Mouse (Mus musculus): Measurements from ENCODE around the gene Ehd3. TPM values are rescaled to one million over a fixed set of nuclear protein-coding genes. Genes with fewer than 3 reads are reported as not detected.

Ehd3 gene
- polyA plus RNA-seq, 1 experiment from 2014 or later: 3.1 TPM

- no peak for ATAC-seq (replicated peaks; ENCODE audit: extremely low read depth, insufficient read depth, low FRiP score)
- Histone ChIP-seq H3K9me3 (replicated peaks; ENCODE audit: control insufficient read depth, low read length) (no peaks in the 10 kb centered on the region), H3K36me3 (ENCODE audit: control insufficient read depth, insufficient read depth) (no peaks in the 10 kb centered on the region), H3K27ac (ENCODE audit: low read length) (no peak overlapping the region), H3K27me3 (ENCODE audit: control insufficient read depth, insufficient read depth, low read length) (peaks cover 10% of the 10 kb centered on the region; the same call in 1 of the 2 replicates), H3K9ac (ENCODE audit: low read length) (no peak overlapping the region), H3K4me1 (ENCODE audit: control insufficient read depth, insufficient read depth, low read length) (peaks cover 7% of the 10 kb centered on the region; the same call in 1 of the 2 replicates), H3K4me3 (ENCODE audit: low read length) (no peak overlapping the region), H3K4me2 (ENCODE audit: low read depth, low read length) (no peak overlapping the region)
- 82% methylated on average over 5 of the region's 5 CpGs for WGBS
These were observed 3.3 kb downstream of the Ehd3 start for GRCm38 (mm10) chr17:73807211-73807610.

GRCm38 (mm10) chr17:73808431-73808830 is 4.5 kb downstream of the Ehd3 start:
- Histone ChIP-seq H3K27me3 (ENCODE audit: control insufficient read depth, insufficient read depth, low read length) (peaks cover 10% of the 10 kb centered on the region; the same call in 1 of the 2 replicates), H3K36me3 (ENCODE audit: control insufficient read depth, insufficient read depth) (no peaks in the 10 kb centered on the region), H3K4me1 (ENCODE audit: control insufficient read depth, insufficient read depth, low read length) (peaks cover 7% of the 10 kb centered on the region; the same call in 1 of the 2 replicates), H3K4me2 (ENCODE audit: low read depth, low read length) (no peak overlapping the region), H3K9ac (ENCODE audit: low read length) (no peak overlapping the region), H3K9me3 (replicated peaks; ENCODE audit: control insufficient read depth, low read length) (no peaks in the 10 kb centered on the region), H3K4me3 (ENCODE audit: low read length) (no peak overlapping the region), H3K27ac (ENCODE audit: low read length) (no peak overlapping the region)
- no peak for ATAC-seq (replicated peaks; ENCODE audit: extremely low read depth, insufficient read depth, low FRiP score)
- WGBS: 49% methylated on average over 6 of the region's 6 CpGs

GRCm38 (mm10) chr17:73810801-73811200 is 6.9 kb downstream of the Ehd3 start:
- H3K9ac ChIP-seq (ENCODE audit: low read length): no peak overlapping the region
- no peaks in the 10 kb centered on the region for H3K36me3 ChIP-seq (ENCODE audit: control insufficient read depth, insufficient read depth)
- no peaks in the 10 kb centered on the region; the same call in 1 of the 2 replicates for H3K4me1 ChIP-seq (ENCODE audit: control insufficient read depth, insufficient read depth, low read length)
- ATAC-seq (replicated peaks; ENCODE audit: extremely low read depth, insufficient read depth, low FRiP score): no peak
- no peaks in the 10 kb centered on the region for H3K9me3 ChIP-seq (replicated peaks; ENCODE audit: control insufficient read depth, low read length)
- 69% methylated on average over 1 of the region's 1 CpGs for WGBS
- H3K27me3 ChIP-seq (ENCODE audit: control insufficient read depth, insufficient read depth, low read length): no peaks in the 10 kb centered on the region
- no peak overlapping the region for H3K4me3 ChIP-seq (ENCODE audit: low read length)
- no peak overlapping the region for H3K27ac ChIP-seq (ENCODE audit: low read length)
- H3K4me2 ChIP-seq (ENCODE audit: low read depth, low read length): no peak overlapping the region

GRCm38 (mm10) chr17:73811566-73811965 is 7.6 kb downstream of the Ehd3 start:
- WGBS: 72% methylated on average over 5 of the region's 5 CpGs
- Histone ChIP-seq H3K4me1 (ENCODE audit: control insufficient read depth, insufficient read depth, low read length) (no peaks in the 10 kb centered on the region; the same call in 1 of the 2 replicates), H3K4me2 (ENCODE audit: low read depth, low read length) (no peak overlapping the region), H3K9ac (ENCODE audit: low read length) (no peak overlapping the region), H3K9me3 (replicated peaks; ENCODE audit: control insufficient read depth, low read length) (no peaks in the 10 kb centered on the region), H3K27ac (ENCODE audit: low read length) (no peak overlapping the region), H3K4me3 (ENCODE audit: low read length) (no peak overlapping the region), H3K36me3 (ENCODE audit: control insufficient read depth, insufficient read depth) (no peaks in the 10 kb centered on the region), H3K27me3 (ENCODE audit: control insufficient read depth, insufficient read depth, low read length) (no peaks in the 10 kb centered on the region)
- ATAC-seq (replicated peaks; ENCODE audit: extremely low read depth, insufficient read depth, low FRiP score): no peak

DNA sequence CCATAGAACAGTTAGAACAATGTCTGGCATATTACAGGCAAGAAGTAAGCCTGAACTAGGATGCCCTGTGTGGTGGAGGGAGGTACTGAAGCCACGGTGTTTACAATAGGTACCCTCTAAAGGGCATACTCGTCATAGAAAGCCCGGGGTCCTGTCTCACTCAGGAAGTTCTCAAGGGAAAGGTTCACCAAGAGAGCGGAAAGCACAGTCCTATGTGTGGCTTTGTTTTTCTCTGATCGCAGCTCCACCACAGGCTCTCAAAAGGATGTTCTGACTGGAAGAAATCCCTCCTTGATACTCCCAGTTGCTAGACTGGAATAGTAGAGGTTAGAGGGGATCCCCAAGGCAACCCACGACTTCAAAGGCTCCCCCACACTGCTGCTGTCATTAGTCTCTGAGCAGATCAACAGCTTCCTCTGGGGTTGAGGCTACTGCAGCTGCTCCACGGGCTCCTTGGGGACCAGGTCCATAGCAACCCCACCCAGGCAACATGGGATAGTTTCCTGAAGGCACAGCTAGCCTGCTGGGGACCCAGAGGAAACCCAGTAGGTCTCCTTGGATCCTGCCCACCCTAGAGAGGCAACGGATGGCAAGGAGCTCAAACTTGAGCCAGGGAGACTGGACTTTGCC is 9.2 kb downstream of the Ehd3 start:
- no peaks in the 10 kb centered on the region for H3K27me3 ChIP-seq (ENCODE audit: control insufficient read depth, insufficient read depth, low read length)
- no peaks in the 10 kb centered on the region for H3K4me1 ChIP-seq (ENCODE audit: control insufficient read depth, insufficient read depth, low read length)
- H3K9ac ChIP-seq (ENCODE audit: low read length): no peak overlapping the region
- no peaks in the 10 kb centered on the region for H3K9me3 ChIP-seq (replicated peaks; ENCODE audit: control insufficient read depth, low read length)
- no peaks in the 10 kb centered on the region for H3K36me3 ChIP-seq (ENCODE audit: control insufficient read depth, insufficient read depth)
- H3K4me2 ChIP-seq (ENCODE audit: low read depth, low read length): no peak overlapping the region
- H3K4me3 ChIP-seq (ENCODE audit: low read length): no peak overlapping the region
- 62% methylated on average over 8 of the region's 8 CpGs for WGBS
- ATAC-seq (replicated peaks; ENCODE audit: extremely low read depth, insufficient read depth, low FRiP score): no peak
- no peak overlapping the region for H3K27ac ChIP-seq (ENCODE audit: low read length)

DNA sequence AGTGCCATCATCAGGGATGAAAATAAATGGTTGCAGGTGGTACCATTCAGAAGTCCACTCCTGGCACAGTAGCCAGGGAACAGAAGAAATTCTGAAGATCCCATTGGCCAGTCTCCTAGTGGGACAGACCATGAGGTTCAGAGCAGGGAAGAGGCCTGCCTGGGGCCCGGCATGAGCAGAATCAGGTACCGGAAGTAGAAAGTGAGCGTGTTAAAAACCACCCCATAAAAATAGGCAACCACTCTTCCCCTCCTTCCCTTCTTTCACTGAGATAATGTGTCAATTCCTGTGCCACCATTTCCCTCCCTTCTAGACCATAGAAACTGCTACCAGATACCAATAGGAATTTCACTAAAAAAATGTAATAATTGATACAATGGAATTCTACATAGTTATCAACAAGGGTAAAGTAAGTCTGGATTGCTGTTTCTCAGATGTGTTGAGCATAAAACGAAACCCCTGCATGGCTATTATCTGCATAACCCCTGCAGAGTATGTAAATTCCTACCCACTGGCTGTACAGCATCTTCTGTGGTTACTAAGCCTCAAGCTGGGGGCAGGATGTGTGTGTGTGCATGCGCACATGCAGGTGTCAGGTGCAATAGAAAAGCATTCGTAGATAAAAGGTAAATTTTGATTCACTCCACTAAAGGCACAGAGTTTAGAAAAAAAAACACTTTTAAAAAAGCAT is 10.7 kb downstream of the Ehd3 start:
- no peak for ATAC-seq (replicated peaks; ENCODE audit: extremely low read depth, insufficient read depth, low FRiP score)
- Histone ChIP-seq H3K27ac (ENCODE audit: low read length) (no peak overlapping the region), H3K36me3 (ENCODE audit: control insufficient read depth, insufficient read depth) (no peaks in the 10 kb centered on the region), H3K4me2 (ENCODE audit: low read depth, low read length) (no peak overlapping the region), H3K27me3 (ENCODE audit: control insufficient read depth, insufficient read depth, low read length) (no peaks in the 10 kb centered on the region), H3K9me3 (replicated peaks; ENCODE audit: control insufficient read depth, low read length) (no peaks in the 10 kb centered on the region), H3K9ac (ENCODE audit: low read length) (no peak overlapping the region), H3K4me3 (ENCODE audit: low read length) (no peak overlapping the region), H3K4me1 (ENCODE audit: control insufficient read depth, insufficient read depth, low read length) (no peaks in the 10 kb centered on the region)
- WGBS: 79% methylated on average over 6 of the region's 6 CpGs

DNA sequence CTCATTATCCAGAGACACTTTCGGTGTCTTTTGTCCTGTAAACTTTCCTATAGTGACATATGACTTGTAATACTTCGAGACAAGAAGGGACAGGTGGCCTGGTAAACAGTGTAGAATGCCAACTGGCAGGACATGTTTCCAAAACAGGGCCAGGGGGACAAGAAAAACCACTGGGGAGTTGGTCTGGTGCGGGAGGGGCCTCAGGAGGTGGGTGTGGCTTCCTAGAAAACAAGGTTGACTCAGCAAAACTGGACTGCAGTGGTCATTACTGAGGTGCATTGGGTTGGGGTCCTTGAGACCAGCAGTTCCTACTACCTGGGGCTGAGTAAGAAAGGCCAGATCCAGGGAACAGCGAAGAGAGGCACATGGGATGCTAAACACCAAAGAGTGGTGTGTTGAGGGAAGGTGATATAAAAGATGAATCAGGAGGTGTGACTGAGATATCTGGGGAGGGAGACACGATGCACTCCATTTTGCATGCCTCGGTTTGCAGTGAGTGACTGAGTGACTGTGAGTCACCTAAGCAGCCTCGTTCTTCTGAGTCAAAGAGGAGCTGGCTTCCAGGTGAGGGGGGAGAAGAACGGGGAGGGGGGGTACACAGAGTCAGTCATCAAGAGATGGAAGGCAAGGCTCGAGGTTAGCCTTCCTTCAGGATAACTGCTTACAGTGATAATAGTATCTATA is 13.9 kb downstream of the Ehd3 start:
- no peak for ATAC-seq (replicated peaks; ENCODE audit: extremely low read depth, insufficient read depth, low FRiP score)
- Histone ChIP-seq H3K9ac (ENCODE audit: low read length) (no peak overlapping the region), H3K9me3 (replicated peaks; ENCODE audit: control insufficient read depth, low read length) (no peaks in the 10 kb centered on the region), H3K4me1 (ENCODE audit: control insufficient read depth, insufficient read depth, low read length) (0 out of 2 replicates have a peak, but pooled peaks cover 5% of the 10 kb centered on the region), H3K27me3 (ENCODE audit: control insufficient read depth, insufficient read depth, low read length) (no peaks in the 10 kb centered on the region), H3K4me3 (ENCODE audit: low read length) (no peak overlapping the region), H3K36me3 (ENCODE audit: control insufficient read depth, insufficient read depth) (no peaks in the 10 kb centered on the region), H3K4me2 (ENCODE audit: low read depth, low read length) (no peak overlapping the region), H3K27ac (ENCODE audit: low read length) (no peak overlapping the region)
- WGBS: 69% methylated on average over 9 of the region's 9 CpGs

GRCm38 (mm10) chr17:73818936-73819335 is 15.0 kb downstream of the Ehd3 start:
- Histone ChIP-seq H3K4me3 (ENCODE audit: low read length) (no peak overlapping the region), H3K4me1 (ENCODE audit: control insufficient read depth, insufficient read depth, low read length) (0 out of 2 replicates have a peak, but pooled peaks cover 8% of the 10 kb centered on the region), H3K9me3 (replicated peaks; ENCODE audit: control insufficient read depth, low read length) (no peaks in the 10 kb centered on the region), H3K4me2 (ENCODE audit: low read depth, low read length) (no peak overlapping the region), H3K36me3 (ENCODE audit: control insufficient read depth, insufficient read depth) (no peaks in the 10 kb centered on the region), H3K27ac (ENCODE audit: low read length) (no peak overlapping the region), H3K27me3 (ENCODE audit: control insufficient read depth, insufficient read depth, low read length) (no peaks in the 10 kb centered on the region), H3K9ac (ENCODE audit: low read length) (no peak overlapping the region)
- no peak for ATAC-seq (replicated peaks; ENCODE audit: extremely low read depth, insufficient read depth, low FRiP score)
- WGBS: 58% methylated on average over 4 of the region's 4 CpGs

DNA sequence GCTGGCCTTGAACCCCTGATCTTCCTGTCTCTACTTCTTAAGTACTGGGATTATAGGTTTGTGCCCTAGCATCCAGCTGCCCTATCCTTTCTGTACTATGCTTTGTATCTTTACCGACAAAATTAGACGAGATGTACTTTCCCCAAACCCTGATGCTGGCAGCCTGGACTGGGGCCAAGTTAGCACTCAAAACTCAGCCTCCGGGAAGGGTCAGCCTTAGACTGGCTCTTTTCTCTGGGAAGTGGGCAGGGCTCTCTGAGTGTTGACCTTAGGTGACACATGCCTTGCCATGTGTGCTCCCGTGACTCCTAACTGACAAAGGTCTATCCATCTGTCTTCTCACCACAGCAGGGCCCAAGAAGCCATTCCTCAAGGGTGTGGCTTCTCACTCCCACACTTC is 16.8 kb downstream of the Ehd3 start:
- H3K4me1 ChIP-seq (ENCODE audit: control insufficient read depth, insufficient read depth, low read length): 0 out of 2 replicates have a peak, but pooled peaks cover 8% of the 10 kb centered on the region
- ATAC-seq (replicated peaks; ENCODE audit: extremely low read depth, insufficient read depth, low FRiP score): no peak
- H3K4me3 ChIP-seq (ENCODE audit: low read length): no peak overlapping the region
- no peak overlapping the region for H3K9ac ChIP-seq (ENCODE audit: low read length)
- H3K27me3 ChIP-seq (ENCODE audit: control insufficient read depth, insufficient read depth, low read length): no peaks in the 10 kb centered on the region
- no peak overlapping the region for H3K4me2 ChIP-seq (ENCODE audit: low read depth, low read length)
- WGBS: 23% methylated on average over 4 of the region's 4 CpGs
- H3K9me3 ChIP-seq (replicated peaks; ENCODE audit: control insufficient read depth, low read length): no peaks in the 10 kb centered on the region
- no peaks in the 10 kb centered on the region for H3K36me3 ChIP-seq (ENCODE audit: control insufficient read depth, insufficient read depth)
- no peak overlapping the region for H3K27ac ChIP-seq (ENCODE audit: low read length)
